Mouse (Mus musculus) gastrocnemius, postnatal 4 days (tissue): Measurements from ENCODE around the gene Rpl3l. TPM values are rescaled to one million over a fixed set of nuclear protein-coding genes. Genes with fewer than 3 reads are reported as not detected.
"Not testable (repeated sequence)": the region's sequence is repeated elsewhere in the genome, so short reads cannot be mapped to it uniquely, and the experiment has no call there.

Experiments used
- DNase-seq, 2 experiments: peaks; one replicate each; pipeline ENCODE4 v3.0.0; 2021 to 2022; ENCODE audit warnings: low spot score in 2 of 2, mixed read lengths in 2 of 2
- total RNA-seq, 2 experiments: library from RNA; stranded (reverse); gene quantifications; 2 replicates each; pipeline ENCODE4 v1.2.3; 2021

The Rpl3l gene
- total RNA-seq, 2 experiments from 2014 or later: 215 to 219 TPM

DNA sequence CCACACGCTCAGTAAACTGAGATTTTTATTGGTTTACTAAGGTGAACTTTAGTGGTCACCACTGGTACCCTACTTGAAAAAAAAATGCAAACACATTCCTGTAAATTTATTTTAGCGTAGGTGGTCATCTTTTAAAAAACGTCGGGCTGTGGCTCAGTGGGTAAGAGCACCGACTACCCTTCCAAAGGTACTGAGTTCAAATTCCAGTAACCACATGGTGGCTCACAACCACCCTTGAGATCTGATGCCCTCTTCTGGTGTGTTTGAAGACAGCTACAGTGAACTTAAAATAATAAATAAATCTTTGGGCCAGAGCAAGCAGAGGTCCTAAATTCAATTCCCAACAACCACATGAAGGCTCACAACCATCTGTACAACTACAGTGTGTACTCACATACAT lies 8.7 kb upstream of the Rpl3l start:
- DNase-seq: not testable (repeated sequence)

DNA sequence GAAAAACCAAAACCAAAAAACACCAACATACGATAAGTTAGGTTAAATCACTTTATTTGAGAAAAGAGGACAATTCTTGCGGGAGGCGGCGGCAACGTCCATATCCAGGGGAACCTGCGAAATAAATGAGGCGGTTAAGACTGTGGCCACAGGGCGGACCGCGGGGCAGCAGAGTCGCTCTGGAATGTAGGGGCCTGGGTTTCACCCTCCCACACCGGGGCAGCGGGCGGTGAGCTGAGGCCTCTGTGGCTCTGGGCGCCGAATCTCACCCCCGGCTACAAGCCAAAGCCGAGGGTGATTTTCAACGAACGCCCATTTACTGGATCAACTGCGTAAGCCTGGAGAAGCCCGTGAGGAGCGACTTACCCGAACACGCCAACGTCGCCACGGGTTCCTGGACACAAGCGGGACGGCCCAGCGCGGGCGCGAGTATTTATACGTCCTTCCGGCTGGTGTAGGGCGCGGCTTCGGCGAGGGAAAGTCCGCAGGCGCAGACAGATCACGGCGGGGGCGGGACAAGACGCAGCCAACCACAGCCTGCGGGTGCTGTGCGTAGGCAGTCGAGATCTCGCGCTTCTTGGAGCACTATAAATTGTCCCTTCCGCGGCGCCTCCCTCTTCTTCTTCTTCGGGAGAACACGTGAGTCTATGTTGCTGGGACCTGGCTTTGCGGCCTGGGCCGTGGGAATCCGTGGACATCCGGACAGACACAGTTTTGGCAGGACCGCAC lies 8.0 kb upstream of the Rpl3l start:
- peak; percentile 93 to 98 for DNase-seq

DNA sequence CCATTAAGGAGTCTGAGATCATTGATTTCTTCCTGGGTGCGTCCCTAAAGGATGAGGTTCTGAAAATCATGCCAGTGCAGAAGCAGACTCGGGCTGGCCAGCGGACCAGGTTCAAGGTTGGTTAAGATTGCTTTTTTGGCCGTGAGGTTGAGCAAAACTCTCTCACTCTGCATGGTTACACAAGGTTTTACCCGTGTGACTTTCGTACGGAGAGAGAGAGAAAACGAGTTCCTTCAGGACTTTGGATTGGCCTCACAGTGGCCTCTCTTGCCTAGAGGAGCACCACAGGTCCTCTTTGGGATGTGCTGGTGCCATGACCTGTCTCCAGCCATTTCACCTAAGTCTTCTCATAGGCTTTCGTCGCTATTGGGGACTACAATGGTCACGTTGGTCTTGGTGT lies 7.0 kb upstream of the Rpl3l start:
- DNase-seq: not testable (repeated sequence)

DNA sequence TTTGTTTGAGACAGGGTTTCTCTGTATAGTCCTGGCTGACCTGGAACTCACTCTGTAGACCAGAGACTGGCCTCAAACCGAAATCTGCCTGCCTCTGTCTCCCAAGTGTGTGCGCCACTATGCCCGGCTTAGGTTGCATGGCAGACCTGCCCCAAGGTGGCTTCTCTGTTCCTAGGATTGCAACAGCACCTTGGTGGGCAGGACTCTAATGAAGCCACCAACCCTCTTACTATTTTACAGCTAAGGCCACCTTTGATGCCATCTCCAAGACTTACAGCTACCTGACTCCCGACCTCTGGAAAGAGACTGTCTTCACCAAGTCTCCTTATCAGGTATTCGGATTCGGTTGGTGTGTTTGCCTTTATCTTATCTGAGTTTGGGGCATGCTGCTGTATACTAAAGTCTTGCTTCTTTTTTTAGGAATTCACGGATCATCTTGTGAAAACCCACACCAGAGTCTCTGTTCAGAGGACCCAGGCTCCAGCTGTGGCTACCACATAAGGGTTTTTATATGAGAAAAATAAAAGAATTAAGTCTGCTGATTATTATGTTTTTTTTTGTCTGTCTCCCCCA lies 6.2 kb upstream of the Rpl3l start:
- not testable (repeated sequence) for DNase-seq

DNA sequence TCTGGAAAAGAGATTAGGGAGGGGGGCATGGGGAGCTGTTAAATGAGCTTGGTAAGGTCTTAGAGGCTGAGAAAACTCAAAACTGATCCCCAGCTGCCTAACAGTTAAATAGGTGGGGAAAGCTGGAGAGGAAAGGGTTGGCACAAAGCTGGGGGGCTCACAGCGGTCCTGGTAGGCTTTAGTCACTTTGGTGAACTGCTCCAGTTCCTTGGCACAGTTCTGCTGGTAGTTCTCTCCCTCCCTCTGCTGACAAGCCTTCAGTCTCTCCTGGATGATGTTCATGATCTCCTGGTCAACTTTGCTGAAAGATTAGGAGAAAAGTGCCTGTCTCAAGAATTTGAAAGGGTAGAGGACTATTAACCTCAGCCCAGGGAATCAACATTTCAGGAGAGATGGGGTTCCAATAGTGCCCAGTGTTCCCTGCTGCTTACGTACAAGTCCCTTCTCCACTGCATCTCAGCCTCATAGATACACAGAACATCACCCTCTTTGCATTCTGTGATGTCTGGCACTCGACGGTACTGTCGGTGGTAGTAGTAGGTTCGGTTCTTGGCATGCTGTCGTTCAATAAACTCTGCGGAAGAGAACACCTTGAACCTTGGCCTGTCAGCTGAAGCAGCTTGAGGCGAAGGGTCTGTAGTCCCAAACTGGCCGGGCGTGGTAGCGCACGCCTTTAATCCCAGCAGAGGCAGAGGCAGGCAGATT lies 5.2 kb upstream of the Rpl3l start:
- no peak for DNase-seq

DNA sequence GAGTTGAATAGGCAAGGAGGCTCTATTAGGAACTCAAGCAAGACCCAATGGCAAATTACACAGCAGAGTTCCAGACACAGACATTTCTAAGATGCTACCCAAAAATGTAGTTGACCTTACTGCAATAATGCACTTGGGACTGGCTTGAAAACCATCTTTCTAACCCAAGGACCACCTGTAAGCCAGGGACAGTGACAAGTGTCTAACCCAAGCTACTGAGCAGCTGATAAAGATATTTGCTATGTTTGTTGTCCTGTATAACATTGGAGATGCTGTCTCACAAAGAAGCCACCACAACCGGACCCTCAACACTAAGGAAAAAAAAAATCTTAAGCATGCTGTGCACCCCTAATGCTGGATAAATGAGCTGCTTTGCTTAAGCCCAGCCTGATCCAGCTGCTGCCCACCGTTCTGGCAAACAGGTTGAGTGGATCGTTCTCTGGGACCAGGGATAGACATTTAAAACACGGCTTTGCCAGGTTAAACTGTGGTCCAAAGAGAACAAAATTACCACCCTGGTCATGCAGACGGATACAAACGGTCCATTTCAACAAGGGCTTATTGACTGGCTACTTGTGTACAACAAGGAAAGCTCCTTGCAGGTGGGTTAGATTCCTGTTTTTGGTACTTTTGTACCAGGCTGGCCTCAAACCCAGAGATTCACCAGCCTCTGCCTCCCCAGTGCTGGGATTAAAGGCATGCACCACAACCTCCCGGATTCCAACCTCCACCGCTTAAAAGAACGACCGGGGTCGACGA lies 4.3 kb upstream of the Rpl3l start:
- DNase-seq: no peak

DNA sequence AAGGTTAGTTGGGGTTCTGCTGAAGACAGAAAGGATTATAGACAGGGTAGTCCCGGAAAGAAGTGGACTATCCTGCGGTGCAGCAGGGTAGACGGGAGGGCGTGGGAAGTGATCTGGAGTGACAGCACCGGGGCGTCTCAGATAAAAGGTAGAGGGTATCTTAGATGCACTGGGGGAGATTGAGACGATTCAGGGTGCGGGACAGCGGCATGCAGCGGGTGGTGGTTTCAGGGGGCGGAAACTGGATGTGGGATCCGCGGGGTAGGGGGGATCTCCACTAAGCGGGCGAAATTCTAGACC lies 3.8 kb upstream of the Rpl3l start:
- no peak for DNase-seq

DNA sequence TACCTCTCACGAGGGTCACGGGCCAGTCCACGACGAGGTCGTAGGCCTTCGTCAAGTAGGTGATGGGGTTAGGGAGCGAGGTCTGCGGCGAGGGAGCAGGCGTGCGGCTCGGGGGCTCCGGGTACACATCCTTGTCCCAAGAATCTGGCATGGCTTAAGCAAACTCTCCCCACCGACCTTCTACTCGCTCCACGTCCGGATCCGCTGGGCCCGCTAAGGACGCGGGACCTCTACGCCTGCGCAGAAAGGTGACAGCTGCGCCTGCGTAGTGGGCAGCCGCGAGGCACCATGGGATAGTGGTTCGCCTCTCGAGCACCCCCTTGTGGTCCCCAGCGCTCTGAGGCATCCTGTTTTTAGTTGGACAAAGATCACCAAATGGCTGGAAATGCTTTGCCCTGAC lies 3.4 kb upstream of the Rpl3l start, which contains the start of gene Ndufb10:
Ndufb10 (minus strand) TSS at position 295 of the 400 bp plus-strand sequence.
- DNase-seq: peak; percentile 98

DNA sequence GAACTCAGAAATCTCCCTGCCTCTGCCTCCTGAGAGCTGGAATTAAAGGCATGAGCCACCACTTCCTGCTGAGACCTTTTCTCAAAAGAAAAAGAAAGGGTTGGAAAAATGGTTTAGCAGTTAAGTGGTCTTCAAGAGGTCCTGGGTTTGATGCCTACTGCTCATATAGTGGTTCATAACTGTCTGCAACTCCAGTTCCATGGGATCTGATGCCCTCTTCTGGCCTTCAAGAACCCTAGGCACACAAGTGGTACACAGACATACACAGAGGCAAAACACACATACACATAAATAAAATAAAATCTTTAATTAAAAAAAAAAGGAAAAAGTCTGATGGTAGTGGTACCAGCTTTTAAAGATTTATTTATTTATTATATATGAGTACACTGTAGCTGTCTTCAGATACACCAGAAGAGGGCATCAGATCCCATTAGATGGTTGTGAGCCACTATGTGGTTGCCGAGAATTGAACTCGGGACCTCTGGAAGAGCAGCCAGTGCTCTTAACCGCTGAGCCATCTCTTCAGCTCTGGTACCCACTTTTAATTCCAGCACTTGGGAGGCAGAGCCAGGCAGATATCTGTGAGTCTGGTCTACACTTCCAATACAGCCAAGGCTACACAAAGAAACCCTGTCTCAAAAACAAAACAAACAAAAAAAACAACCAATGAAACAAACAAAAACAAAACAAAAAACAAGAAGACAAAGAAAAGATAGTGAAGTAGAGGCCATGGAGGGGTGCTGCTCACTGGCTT lies 1.8 kb upstream of the Rpl3l start:
- no peak for DNase-seq

DNA sequence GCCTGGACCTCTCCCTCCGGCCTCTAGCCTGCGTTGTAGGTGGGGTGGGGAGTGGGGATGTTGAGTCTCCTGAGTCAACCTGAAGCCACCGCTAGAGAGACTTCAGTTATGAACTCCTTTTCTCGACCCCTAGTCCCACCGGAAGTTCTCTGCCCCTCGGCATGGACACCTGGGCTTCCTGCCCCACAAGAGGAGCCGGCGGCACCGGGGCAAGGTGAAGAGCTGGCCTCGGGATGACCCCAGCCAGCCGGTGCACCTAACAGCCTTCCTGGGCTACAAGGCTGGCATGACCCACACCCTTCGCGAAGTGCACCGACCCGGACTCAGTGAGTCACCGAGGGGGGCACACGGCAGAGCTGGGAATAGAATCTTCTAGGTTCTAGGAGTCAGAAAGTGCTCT lies 564 bp downstream of the Rpl3l start:
- no peak for DNase-seq

DNA sequence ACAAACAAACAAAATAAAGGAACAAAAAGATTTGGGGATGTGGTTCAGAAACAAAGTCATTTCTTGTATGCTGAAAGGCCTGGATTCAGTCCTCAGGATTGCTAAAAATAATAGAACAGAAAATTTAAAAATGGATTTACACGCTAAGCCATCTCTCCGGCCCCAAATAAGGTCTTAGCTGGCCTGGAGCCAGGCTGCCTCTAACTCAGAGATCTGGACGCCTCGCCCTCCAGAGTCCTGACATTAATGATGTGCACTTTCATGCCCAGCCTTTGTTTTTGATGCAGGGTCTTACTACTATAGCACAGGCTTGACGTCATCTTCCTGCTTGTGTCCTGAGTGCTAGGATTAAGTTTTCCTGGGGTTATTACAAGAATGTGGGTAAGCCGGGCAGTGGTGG lies 1.4 kb downstream of the Rpl3l start:
- DNase-seq: no peak

DNA sequence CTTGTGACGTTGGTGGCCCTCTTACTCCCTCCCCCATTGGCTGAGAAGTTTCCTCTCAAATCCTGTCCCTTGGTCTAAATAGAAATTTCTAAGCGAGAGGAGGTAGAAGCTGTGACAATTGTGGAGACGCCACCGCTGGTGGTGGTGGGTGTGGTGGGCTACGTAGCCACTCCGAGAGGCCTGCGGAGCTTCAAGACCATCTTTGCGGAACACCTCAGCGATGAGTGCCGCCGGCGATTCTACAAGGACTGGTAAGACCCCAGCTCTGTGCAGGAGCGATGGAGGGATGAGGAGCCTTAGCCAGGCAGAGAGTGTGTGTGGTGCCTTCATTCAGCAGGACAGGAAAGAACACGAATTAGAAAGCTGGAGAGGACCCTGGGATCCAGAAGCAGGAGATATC lies 3.2 kb downstream of the Rpl3l start:
- DNase-seq: no peak

DNA sequence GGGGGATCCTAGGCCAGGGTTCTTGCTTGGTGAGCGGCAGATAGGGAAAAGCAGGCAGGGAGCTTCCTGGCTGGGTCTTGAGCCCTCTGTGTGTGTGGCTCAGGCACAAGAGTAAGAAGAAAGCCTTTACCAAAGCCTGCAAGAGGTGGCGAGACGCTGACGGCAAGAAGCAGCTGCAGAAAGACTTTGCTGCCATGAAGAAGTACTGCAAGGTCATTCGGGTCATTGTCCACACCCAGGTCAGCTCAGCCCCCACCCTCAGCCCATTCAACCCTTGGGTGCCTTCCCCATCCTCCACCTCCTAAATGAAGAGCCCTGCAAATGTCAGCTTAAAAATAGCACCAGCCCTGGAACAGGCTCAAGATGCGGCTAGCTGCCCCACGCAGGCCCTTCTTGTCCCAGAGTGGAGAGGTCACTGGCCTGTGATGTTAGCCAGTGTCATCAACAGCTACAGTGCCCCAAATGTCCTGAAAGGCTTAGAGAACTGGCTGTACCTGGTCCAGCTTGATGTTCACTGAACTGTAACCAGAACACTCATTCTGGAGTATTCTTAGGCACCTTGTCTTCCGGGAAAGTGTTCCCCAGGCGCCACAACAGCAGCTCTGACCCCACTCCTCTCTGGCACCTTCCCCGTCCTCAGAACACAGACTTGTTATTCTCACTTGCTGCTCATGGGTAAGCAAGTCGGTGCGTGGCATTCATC lies 4.8 kb downstream of the Rpl3l start:
- no peak for DNase-seq

DNA sequence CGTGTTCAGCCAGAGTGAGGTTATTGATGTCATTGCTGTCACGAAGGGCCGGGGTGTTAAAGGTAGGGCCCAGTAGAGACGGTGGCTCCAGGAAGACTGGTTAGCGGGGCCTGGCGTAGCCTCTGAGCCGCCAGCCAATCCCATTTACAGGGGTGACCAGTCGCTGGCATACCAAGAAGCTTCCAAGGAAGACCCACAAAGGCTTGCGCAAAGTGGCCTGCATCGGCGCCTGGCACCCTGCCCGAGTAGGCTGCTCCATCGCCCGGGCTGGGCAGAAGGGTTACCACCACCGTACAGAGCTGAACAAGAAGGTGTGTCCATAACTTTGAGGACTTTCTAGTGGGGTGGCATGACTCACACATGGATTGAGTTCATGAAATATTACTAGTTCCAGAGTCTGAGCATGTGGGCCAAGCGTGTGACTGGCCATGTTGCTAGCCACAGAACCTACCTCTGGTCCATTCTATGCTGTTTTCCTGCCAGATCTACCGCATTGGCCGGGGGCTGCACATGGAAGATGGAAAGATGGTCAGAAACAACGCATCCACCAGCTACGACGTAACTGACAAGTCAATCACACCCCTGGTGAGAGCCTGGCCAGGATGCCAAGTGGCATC lies 5.9 kb downstream of the Rpl3l start:
- DNase-seq: no peak

DNA sequence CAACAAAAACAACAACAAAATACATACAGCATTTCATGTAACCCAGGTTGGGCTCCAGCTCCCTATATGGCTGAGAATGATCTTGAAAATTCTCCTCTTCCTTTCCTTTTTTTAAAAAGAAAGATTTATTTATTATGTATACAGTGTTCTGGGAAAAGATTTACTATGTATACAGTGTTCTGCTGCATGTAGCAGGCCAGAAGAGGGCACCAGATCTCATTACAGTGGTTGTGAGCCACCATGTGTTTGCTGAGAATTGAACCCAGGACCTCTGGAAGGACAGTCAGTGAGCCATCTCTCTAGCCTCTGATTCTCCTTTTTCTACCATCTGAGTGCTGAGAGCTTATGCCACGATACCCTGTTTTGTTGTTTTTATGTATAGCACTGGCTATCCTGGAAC lies 6.9 kb downstream of the Rpl3l start:
- DNase-seq: no peak

DNA sequence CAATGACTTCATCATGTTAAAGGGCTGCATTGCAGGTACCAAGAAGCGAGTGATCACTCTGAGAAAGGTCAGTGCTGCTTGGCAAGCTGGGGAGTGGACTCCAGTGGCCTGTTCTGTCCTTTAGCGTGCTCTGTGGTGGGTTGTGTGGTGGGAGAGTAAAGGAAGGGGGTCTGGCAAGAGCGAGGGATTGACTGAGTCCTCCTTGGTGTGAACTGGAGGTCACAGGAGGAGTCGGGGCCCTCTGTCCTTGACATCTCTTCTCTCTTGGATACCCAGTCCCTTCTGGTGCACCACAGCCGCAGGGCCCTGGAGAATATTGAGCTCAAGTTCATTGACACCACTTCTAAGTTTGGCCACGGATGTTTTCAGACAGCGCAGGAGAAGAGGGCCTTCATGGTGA lies 7.8 kb downstream of the Rpl3l start:
- no peak for DNase-seq

DNA sequence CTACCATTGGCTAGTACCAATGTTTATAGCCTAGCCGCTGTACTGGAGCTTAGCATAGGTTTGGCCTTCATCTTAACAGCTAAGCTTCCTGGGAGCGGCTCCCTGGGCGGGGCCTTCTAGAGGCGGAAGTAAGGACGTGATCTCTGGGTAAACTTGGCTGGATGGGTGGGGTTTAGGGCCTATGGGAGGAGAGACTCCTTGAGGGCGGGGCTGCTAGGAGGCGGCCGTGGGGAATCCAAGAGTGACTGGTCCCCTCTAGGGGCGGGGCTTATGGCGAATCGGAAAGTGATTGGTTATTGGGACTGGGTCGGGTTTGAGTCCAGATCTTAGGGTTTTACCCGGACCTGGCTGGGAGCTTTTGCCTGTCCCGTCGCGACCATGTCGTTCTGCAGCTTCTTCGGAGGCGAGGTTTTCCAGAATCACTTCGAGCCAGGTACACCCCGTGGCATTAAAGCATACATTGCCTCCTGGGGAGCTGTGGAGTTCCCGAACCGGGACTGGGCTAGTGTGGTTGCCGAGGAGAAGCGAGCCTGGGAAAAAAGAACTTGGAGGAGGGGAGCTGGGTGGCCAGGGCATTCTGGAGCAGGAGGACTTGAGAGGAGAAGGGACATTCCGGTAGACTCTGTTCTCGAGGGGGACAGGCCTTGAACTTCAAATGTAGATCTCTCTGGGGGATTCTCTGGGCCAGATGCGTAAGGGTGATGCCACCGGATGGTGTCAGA lies 8.9 kb downstream of the Rpl3l start, which contains the start of gene Msrb1:
Msrb1 (plus strand) TSS at position 313 of the 722 bp plus-strand sequence.
- DNase-seq: peak; percentile 84 to 95

DNA sequence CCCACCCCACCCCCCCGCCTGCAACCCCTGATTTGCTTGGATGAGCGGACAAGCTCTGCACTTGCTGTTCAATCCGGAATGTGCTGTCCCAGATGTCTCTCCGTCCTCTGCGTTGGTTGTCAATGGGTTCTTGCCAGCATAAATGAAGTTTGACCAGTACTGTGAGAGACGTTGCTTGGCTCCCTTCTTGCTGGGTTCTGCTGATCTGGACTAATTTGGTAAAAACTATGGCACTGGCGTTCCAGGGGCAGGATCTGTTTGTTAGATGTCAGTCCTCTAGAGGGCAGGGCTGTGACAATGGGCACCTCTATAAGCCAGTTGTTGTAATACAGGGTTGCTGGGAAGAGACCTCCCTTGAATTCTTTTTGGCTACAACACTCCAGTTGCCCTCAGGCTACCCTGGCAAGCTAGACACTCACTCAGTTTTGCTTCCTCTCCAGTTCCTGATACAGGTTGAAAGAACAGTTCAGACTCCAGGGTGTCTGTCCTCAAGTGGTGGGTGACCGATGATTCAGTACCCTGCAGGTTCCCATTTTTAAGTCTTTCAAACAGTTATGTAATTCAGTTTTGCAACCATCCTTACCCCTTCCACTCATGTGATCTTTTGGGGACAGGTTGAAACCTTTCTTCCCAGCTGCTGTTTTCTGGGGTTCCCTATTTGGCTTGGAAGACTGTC lies 9.7 kb downstream of the Rpl3l start:
- no peak for DNase-seq

DNA sequence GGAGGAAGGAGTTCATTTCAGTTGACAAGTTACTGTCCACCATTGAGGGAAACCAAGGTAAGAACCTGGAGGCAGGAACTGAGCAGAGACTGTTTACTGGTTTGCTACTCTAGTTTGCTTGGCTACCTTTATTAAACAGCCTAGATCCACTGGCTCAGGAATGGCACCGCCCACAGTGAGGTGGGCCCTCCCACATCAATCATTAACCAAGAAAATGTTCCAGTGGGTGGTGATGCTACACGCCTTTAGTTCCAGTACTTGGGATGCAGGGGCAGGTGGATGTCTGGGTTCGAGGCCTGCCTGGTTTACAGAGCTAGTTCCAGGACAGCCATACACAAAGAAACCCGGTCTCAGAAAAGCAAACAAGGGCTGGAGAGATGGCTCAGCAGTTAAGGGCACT lies 10.6 kb downstream of the Rpl3l start:
- DNase-seq: no peak
